Mouse (Mus musculus): ENCODE measurements around the gene Arhgap31.

DNA sequence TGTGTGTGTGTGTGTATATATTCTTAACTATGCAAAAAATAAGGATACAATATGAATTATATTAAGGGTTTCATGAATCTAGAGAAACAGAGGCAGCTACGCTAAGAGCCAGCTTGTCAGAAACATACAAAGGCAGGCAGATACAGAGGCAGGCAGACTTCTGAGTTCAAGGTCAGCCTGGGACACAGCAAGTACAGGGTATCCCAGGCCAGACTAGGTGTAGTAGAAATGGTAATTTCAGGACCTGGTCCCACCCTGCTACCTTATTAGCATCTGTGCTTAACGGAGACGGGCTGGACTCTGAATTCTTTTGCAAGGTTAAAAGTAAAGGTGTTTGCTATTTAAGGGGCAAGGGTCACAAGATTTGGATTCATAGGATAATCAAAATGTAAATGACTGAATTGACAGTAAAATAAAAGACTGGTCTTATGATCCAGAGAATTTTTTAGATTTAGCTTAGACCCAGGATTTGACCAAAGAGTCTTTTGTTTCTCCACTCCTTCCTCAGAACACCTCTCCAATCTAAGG lies 154.8 kb downstream of the Arhgap31 start, which contains the start of gene Tmem39a:
- no peak for TF ChIP-seq POLR2A (IDR thresholded peaks at IDR 0.05; ENCODE audit: extremely low read depth, insufficient read depth, low read length)
- TF ChIP-seq CTCF (IDR thresholded peaks at IDR 0.05; ENCODE audit: extremely low read depth, insufficient read depth, low read length), result no peak

Measured in cortical plate, adult 2 months (tissue).